Mouse (Mus musculus) brain, embryonic 14.5 days (tissue): ENCODE measurements at regions not wholly inside any gene's neighbourhood (a gene's known extent, or its start where the extent isn't known, plus 50 kb on each side); places are given as distances from the start of the nearest gene placed in this dataset.

Source experiments
- CTCF ChIP-seq: fragments of 200-500 bp; IDR thresholded peaks from 2 replicates; pipeline ENCODE4 v1.5.1; 2012; ENCODE audit warnings: inconsistent platforms, mild to moderate bottlenecking, moderate library complexity, borderline replicate concordance; ENCODE audit not compliant: insufficient read depth, insufficient read length; ENCODE audit errors: extremely low read depth
- POLR2A ChIP-seq: fragments of 200-500 bp; IDR thresholded peaks from 2 replicates; pipeline ENCODE4 v1.6.1; 2012; ENCODE audit warnings: mild to moderate bottlenecking, inconsistent platforms, borderline replicate concordance; ENCODE audit not compliant: poor library complexity, insufficient read depth, insufficient read length, severe bottlenecking; ENCODE audit errors: extremely low read depth

DNA sequence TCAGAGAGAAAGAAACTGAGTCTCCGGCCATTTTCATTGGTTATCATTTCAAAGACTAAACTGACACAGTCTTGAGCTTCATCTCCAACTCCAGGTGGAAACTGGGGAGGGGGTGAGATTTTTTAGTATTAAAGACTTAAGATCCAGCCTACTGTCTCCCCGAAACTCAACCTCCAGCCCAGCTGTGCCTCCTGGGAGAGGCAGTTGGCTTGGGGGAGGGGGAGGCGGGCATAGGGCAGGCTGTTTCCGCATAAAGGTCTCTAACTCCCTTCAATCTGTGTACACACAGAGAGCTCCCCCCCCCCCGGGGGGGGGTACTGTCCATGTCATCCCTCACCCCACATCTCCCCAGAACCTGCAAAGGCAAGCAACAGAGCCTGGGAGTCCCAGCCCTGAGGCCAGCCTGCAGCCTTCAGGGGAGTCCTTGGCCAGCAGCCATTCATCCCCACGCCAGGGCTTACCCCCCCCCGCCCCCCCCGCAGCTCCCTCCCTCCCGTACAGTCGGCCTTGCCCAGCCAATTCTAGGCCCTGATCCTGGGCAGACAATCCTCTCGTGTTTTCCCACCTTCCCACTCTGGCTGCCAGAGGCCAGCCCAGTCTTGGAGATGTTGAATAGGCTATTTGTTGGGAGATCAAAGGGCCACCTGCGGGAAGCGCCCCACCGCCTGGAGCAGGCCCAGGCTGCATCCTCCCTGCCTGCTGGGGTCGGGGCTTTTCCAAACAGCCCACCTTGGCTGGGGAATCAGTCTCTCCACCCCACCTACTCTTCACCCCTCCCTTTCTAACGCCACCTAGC lies 245.2 kb downstream of the Bcl11b start:
- TF ChIP-seq POLR2A (no peak), CTCF (no peak)
